Mouse (Mus musculus): ENCODE measurements around the gene Slit3. TPM values are rescaled to one million over a fixed set of nuclear protein-coding genes. Genes with fewer than 3 reads are reported as not detected.

Gene Slit3
- polyA plus RNA-seq, 1 experiment, result 211 TPM

- H3K27ac ChIP-seq (ENCODE audit: insufficient read depth, low read length), result no peak overlapping the region
- no peak overlapping the region for H3K4me3 ChIP-seq (ENCODE audit: insufficient read depth, low read length)
- TF ChIP-seq POLR2A (IDR thresholded peaks at IDR 0.05; ENCODE audit: low read depth, low read length), result no peak
- no peak for TF ChIP-seq CTCF (IDR thresholded peaks at IDR 0.05; ENCODE audit: borderline replicate concordance, insufficient read depth, low read length)
- no peaks in the 10 kb centered on the region for H3K4me1 ChIP-seq (ENCODE audit: control insufficient read depth, insufficient read depth, low read length)
Measured at GRCm38 (mm10) chr11:35147818-35148445, 26.9 kb downstream of the Slit3 start.

DNA sequence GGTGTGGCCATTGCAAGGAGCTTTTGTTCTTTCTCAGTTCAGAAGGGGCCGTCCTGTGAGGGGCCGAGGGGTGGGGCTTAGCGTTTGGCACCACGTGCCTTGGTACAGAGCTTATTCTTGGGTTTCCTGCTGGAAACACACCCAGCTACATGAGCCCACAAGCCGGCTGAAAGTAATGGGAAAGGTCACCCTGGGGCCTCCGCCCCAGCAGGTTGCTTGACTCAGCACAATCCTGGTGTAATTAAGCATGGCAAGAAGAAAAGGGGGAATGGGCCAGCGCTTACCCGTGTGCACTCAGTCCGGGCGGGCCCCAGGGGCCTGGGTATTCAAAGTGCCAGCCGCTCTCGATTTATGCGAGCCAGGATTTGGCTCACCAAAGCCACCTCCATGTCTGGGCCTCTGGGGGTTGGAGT, 30.5 kb downstream of the Slit3 start:
- H3K4me3 ChIP-seq (ENCODE audit: insufficient read depth, low read length), result no peak overlapping the region
- TF ChIP-seq POLR2A (IDR thresholded peaks at IDR 0.05; ENCODE audit: low read depth, low read length), result no peak
- peaks cover 20% of the 10 kb centered on the region for H3K4me1 ChIP-seq (ENCODE audit: control insufficient read depth, insufficient read depth, low read length)
- H3K27ac ChIP-seq (ENCODE audit: insufficient read depth, low read length), result no peak overlapping the region

GRCm38 (mm10) chr11:35152875-35153274, 31.9 kb downstream of the Slit3 start:
- no peak for TF ChIP-seq POLR2A (IDR thresholded peaks at IDR 0.05; ENCODE audit: low read depth, low read length)
- TF ChIP-seq CTCF (IDR thresholded peaks at IDR 0.05; ENCODE audit: borderline replicate concordance, insufficient read depth, low read length), result no peak
- Histone ChIP-seq H3K27ac (ENCODE audit: insufficient read depth, low read length) (peak overlapping the region; percentile 28), H3K4me3 (ENCODE audit: insufficient read depth, low read length) (no peak overlapping the region), H3K4me1 (ENCODE audit: control insufficient read depth, insufficient read depth, low read length) (peaks cover 20% of the 10 kb centered on the region)

DNA sequence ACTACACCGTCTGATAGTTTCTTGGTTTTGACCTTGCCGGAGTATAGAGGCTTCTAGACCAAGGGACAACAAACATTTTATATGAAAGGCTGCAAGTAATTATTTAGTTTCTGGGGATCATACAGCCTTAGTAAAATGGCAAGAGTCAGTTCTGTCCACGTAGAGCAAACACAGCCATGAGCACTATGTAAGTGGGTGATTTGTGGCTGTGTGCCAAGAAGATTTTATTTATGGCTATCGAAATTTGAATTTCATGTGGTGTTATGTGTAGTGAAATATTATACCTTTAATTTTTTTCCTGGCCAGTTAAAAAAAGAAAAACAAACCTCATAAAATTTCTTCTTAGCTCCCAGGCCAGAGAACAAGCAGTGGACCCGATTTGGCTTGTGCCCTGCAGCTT, 33.4 kb downstream of the Slit3 start:
- Histone ChIP-seq H3K27ac (ENCODE audit: insufficient read depth, low read length) (peak overlapping the region; percentile 95), H3K4me3 (ENCODE audit: insufficient read depth, low read length) (no peak overlapping the region), H3K4me1 (ENCODE audit: control insufficient read depth, insufficient read depth, low read length) (peaks cover 20% of the 10 kb centered on the region)
- TF ChIP-seq CTCF (IDR thresholded peaks at IDR 0.05; ENCODE audit: borderline replicate concordance, insufficient read depth, low read length) (no peak), POLR2A (IDR thresholded peaks at IDR 0.05; ENCODE audit: low read depth, low read length) (no peak)

- Histone ChIP-seq H3K27ac (ENCODE audit: insufficient read depth, low read length) (peak overlapping the region; percentile 95), H3K4me1 (ENCODE audit: control insufficient read depth, insufficient read depth, low read length) (peaks cover 20% of the 10 kb centered on the region), H3K4me3 (ENCODE audit: insufficient read depth, low read length) (no peak overlapping the region)
- TF ChIP-seq POLR2A (IDR thresholded peaks at IDR 0.05; ENCODE audit: low read depth, low read length) (no peak), CTCF (IDR thresholded peaks at IDR 0.05; ENCODE audit: borderline replicate concordance, insufficient read depth, low read length) (no peak)
Measured at GRCm38 (mm10) chr11:35155281-35155680, 34.3 kb downstream of the Slit3 start.

GRCm38 (mm10) chr11:35156676-35157075, 35.7 kb downstream of the Slit3 start:
- TF ChIP-seq CTCF (IDR thresholded peaks at IDR 0.05; ENCODE audit: borderline replicate concordance, insufficient read depth, low read length), result no peak
- TF ChIP-seq POLR2A (IDR thresholded peaks at IDR 0.05; ENCODE audit: low read depth, low read length), result no peak
- H3K4me1 ChIP-seq (ENCODE audit: control insufficient read depth, insufficient read depth, low read length), result peaks cover 20% of the 10 kb centered on the region
- no peak overlapping the region for H3K4me3 ChIP-seq (ENCODE audit: insufficient read depth, low read length)
- peak overlapping the region; percentile 95 for H3K27ac ChIP-seq (ENCODE audit: insufficient read depth, low read length)

DNA sequence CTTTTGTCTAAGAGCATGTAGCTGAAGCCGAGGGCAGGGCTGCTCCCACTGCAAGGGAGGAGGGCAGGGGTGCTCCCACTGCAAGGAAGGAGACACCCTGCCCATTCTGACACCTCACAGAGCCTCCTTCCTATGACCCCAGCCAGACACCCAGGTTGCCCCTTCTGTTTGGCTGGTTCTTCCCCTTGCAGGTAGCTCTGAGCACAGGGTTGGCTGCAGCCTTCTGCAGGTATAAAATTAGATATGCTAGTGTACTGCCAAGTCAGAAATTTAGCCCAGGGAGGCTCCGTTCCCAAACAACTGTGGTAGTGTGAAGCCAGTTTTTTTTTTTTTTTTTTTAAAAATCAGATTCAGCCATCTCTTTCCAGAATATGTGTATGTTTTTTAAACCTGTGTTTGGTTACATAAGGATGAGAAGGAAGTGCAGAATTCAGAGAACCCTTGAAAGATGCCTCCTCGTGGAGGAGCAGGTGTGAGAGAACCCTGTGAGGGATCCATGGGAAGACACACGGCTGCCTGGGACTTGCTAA, 39.7 kb downstream of the Slit3 start:
- Histone ChIP-seq H3K27ac (ENCODE audit: insufficient read depth, low read length) (no peak overlapping the region), H3K4me1 (ENCODE audit: control insufficient read depth, insufficient read depth, low read length) (peaks cover 3% of the 10 kb centered on the region; the same call in 1 of the 2 replicates), H3K4me3 (ENCODE audit: insufficient read depth, low read length) (no peak overlapping the region)
- no peak for TF ChIP-seq CTCF (IDR thresholded peaks at IDR 0.05; ENCODE audit: borderline replicate concordance, insufficient read depth, low read length)
- no peak for TF ChIP-seq POLR2A (IDR thresholded peaks at IDR 0.05; ENCODE audit: low read depth, low read length)

DNA sequence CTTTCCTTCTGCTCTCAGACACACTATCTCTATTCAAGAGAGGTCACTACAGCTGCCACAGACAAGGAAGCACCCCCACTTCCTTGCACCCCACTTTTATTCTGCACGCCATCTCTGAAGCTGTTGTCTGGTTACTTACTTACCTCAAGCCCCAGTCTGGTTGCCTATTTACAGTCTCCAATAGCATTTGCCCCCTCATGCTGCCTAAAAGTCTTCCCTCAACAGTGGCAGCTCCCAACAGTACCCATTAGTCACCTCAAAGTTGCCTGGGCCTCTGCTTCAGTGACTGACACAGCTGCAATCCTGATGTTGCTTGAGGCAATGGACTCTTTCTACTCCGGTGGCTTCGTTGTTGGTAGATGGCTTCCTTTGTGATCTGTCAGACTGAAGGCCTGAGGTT, 42.4 kb downstream of the Slit3 start:
- peaks cover 9% of the 10 kb centered on the region; the same call in 1 of the 2 replicates for H3K4me1 ChIP-seq (ENCODE audit: control insufficient read depth, insufficient read depth, low read length)
- TF ChIP-seq CTCF (IDR thresholded peaks at IDR 0.05; ENCODE audit: borderline replicate concordance, insufficient read depth, low read length) (no peak), POLR2A (IDR thresholded peaks at IDR 0.05; ENCODE audit: low read depth, low read length) (no peak)
- no peak overlapping the region for H3K4me3 ChIP-seq (ENCODE audit: insufficient read depth, low read length)
- H3K27ac ChIP-seq (ENCODE audit: insufficient read depth, low read length), result no peak overlapping the region

DNA sequence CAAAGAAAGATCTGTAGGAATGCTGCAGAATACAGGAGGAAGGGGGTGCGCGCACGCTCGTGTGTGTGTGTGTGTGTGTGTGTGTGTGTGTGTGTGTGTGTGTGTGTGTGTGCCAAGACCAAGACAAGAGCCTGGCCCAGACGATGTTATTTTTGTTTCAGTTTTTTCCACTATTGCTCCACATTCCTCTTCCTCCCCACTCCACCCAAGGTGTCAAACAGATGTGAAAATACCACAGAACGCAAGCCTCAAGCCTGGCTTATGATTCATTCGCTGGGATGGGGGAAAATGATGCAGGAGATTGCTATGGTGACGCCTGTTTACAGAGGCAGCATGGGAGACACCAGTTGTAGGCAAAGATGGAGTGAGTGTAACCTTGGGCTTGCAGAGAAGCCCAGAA, 46.2 kb downstream of the Slit3 start:
- H3K27ac ChIP-seq (ENCODE audit: insufficient read depth, low read length), result peak overlapping the region; percentile 65
- peaks cover 9% of the 10 kb centered on the region; the same call in 1 of the 2 replicates for H3K4me1 ChIP-seq (ENCODE audit: control insufficient read depth, insufficient read depth, low read length)
- TF ChIP-seq POLR2A (IDR thresholded peaks at IDR 0.05; ENCODE audit: low read depth, low read length), result no peak
- no peak for TF ChIP-seq CTCF (IDR thresholded peaks at IDR 0.05; ENCODE audit: borderline replicate concordance, insufficient read depth, low read length)
- H3K4me3 ChIP-seq (ENCODE audit: insufficient read depth, low read length), result no peak overlapping the region

DNA sequence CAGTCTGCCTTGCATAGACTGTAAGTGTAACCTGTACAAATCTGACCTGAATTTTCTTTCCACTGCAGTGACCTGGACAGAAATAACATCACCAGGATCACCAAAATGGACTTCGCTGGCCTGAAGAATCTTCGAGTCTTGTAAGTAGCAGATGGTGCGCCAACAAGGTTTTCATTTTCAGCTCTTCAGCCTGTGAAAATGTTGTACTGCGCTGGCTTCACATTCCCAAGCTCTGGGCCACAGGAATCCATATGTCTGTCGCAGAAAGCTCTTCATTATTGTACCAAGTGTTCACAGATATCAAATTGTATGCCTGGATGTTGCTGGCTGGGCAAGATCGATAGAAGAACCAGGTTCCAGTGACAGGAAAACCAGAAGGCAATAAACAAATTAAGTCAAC, 50.5 kb downstream of the Slit3 start:
- Histone ChIP-seq H3K4me3 (ENCODE audit: insufficient read depth, low read length) (no peak overlapping the region), H3K27ac (ENCODE audit: insufficient read depth, low read length) (no peak overlapping the region), H3K4me1 (ENCODE audit: control insufficient read depth, insufficient read depth, low read length) (peaks cover 9% of the 10 kb centered on the region; the same call in 1 of the 2 replicates)
- TF ChIP-seq POLR2A (IDR thresholded peaks at IDR 0.05; ENCODE audit: low read depth, low read length), result no peak
- TF ChIP-seq CTCF (IDR thresholded peaks at IDR 0.05; ENCODE audit: borderline replicate concordance, insufficient read depth, low read length), result no peak
